Mouse (Mus musculus): ENCODE data around the gene Zhx3. TPM values are rescaled to one million over a fixed set of nuclear protein-coding genes. Genes with fewer than 3 reads are reported as not detected.

The Zhx3 gene
- total RNA-seq, 1 experiment, result 1.3 TPM

DNA sequence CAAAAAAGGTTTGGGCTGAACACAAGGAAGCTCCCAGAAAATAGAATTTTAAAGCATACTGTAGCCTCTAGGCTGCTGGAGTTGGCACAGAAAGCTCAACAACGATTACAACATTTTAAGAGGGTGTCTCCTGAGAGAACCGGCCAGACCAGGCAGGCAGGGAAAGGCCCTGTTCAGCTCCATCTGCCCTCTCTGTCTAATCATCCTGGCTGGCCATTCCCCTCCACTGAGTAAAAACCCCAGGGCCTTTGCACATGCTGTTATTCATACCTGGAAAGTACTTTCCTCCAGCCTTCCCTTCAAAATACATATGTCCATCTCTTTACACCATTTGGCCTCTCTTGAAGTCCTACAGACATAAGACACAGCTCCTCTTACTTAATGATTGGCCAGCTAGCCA, 143.4 kb downstream of the Zhx3 start:
- no peak overlapping the region for H3K4me3 ChIP-seq (ENCODE audit: insufficient read depth in 1 of 2, low read depth in 1 of 2, low read length in 2 of 2, poor library complexity in 1 of 2, severe bottlenecking in 1 of 2)
- H3K4me1 ChIP-seq (ENCODE audit: control insufficient read depth in 2 of 2, insufficient read depth in 2 of 2, low read length in 2 of 2, poor library complexity in 1 of 2), result peaks cover 0 to 12% of the 10 kb centered on the region in 2 experiments; a peak in 2 of 4 replicates
- in situ Hi-C loops (cut with MboI; ENCODE audit: low sequenced_read_pairs in 2 of 2, unreplicated experiment in 2 of 2), result no loop called here
- TF ChIP-seq ZC3H11A (IDR thresholded peaks at IDR 0.05; ENCODE audit: borderline replicate concordance, low read depth, low read length) (no peak), ZNF384 (IDR thresholded peaks at IDR 0.05; ENCODE audit: low read depth, low read length) (no peak), CHD2 (IDR thresholded peaks at IDR 0.05; ENCODE audit: low read depth, low read length) (no peak), MAFK (IDR thresholded peaks at IDR 0.05; ENCODE audit: insufficient read depth, low read depth, low read length) (no peak), HCFC1 (IDR thresholded peaks at IDR 0.05; ENCODE audit: borderline replicate concordance, insufficient read depth, low read length) (no peak)
- H3K9ac ChIP-seq (ENCODE audit: insufficient read depth, low read depth, low read length, poor library complexity, severe bottlenecking), result no peak overlapping the region
- H3K36me3 ChIP-seq (ENCODE audit: control insufficient read depth, insufficient read depth, low read length, poor library complexity, severe bottlenecking), result no peaks in the 10 kb centered on the region; the same call in 1 of the 2 replicates
- no peak for DNase-seq (ENCODE audit: low read depth, low spot score)
- no peaks in the 10 kb centered on the region for H3K9me3 ChIP-seq (ENCODE audit: control insufficient read depth, insufficient read depth, low read depth, low read length)
- no peak overlapping the region for H3K27ac ChIP-seq (ENCODE audit: insufficient read depth, low read depth, low read length, poor library complexity, severe bottlenecking)

DNA sequence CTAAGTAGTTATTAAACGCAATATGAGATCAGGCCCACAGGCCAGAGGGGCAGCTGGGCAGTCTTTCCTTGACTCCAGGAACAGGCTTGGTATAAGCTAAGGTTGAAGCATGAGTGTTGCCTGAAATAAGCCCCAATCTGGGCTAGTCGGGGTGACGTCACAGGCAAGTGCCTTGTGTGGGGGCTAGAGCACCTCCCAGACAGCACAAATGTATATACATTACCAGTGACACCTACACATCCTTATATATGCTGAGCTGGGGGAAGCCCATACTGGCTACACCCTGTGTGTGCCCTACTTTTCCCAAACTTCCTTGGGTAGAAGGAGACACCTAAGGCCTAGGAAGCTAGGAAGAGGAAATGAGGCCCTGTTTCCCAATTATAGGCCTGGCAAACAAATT, 143.8 kb downstream of the Zhx3 start:
- in situ Hi-C loops (cut with MboI; ENCODE audit: low sequenced_read_pairs in 2 of 2, unreplicated experiment in 2 of 2), result no loop called here
- no peak for DNase-seq (ENCODE audit: low read depth, low spot score)
- Histone ChIP-seq H3K4me3 (ENCODE audit: insufficient read depth in 1 of 2, low read depth in 1 of 2, low read length in 2 of 2, poor library complexity in 1 of 2, severe bottlenecking in 1 of 2) (no peak overlapping the region), H3K9me3 (ENCODE audit: control insufficient read depth, insufficient read depth, low read depth, low read length) (no peaks in the 10 kb centered on the region), H3K9ac (ENCODE audit: insufficient read depth, low read depth, low read length, poor library complexity, severe bottlenecking) (no peak overlapping the region), H3K4me1 (ENCODE audit: control insufficient read depth in 2 of 2, insufficient read depth in 2 of 2, low read length in 2 of 2, poor library complexity in 1 of 2) (peaks cover 0 to 12% of the 10 kb centered on the region in 2 experiments; a peak in 2 of 4 replicates), H3K36me3 (ENCODE audit: control insufficient read depth, insufficient read depth, low read length, poor library complexity, severe bottlenecking) (peaks cover under 1% of the 10 kb centered on the region; the same call in 1 of the 2 replicates), H3K27ac (ENCODE audit: insufficient read depth, low read depth, low read length, poor library complexity, severe bottlenecking) (no peak overlapping the region)
- TF ChIP-seq ZNF384 (IDR thresholded peaks at IDR 0.05; ENCODE audit: low read depth, low read length), result no peak
- no peak for TF ChIP-seq HCFC1 (IDR thresholded peaks at IDR 0.05; ENCODE audit: borderline replicate concordance, insufficient read depth, low read length)
- no peak for TF ChIP-seq CHD2 (IDR thresholded peaks at IDR 0.05; ENCODE audit: low read depth, low read length)
- TF ChIP-seq MAFK (IDR thresholded peaks at IDR 0.05; ENCODE audit: insufficient read depth, low read depth, low read length), result no peak
- no peak for TF ChIP-seq ZC3H11A (IDR thresholded peaks at IDR 0.05; ENCODE audit: borderline replicate concordance, low read depth, low read length)

GRCm38 (mm10) chr2:160725877-160726864, 146.6 kb downstream of the Zhx3 start:
- TF ChIP-seq HCFC1 (IDR thresholded peaks at IDR 0.05; ENCODE audit: borderline replicate concordance, insufficient read depth, low read length), result no peak
- no peak for TF ChIP-seq CHD2 (IDR thresholded peaks at IDR 0.05; ENCODE audit: low read depth, low read length)
- no peak for TF ChIP-seq MAFK (IDR thresholded peaks at IDR 0.05; ENCODE audit: insufficient read depth, low read depth, low read length)
- TF ChIP-seq ZC3H11A (IDR thresholded peaks at IDR 0.05; ENCODE audit: borderline replicate concordance, low read depth, low read length), result no peak
- Histone ChIP-seq H3K27ac (ENCODE audit: insufficient read depth, low read depth, low read length, poor library complexity, severe bottlenecking) (no peak overlapping the region), H3K9ac (ENCODE audit: insufficient read depth, low read depth, low read length, poor library complexity, severe bottlenecking) (no peak overlapping the region), H3K4me3 (ENCODE audit: insufficient read depth in 1 of 2, low read depth in 1 of 2, low read length in 2 of 2, poor library complexity in 1 of 2, severe bottlenecking in 1 of 2) (no peak overlapping the region), H3K4me1 (ENCODE audit: control insufficient read depth in 2 of 2, insufficient read depth in 2 of 2, low read length in 2 of 2, poor library complexity in 1 of 2) (peaks cover 0 to 6% of the 10 kb centered on the region in 2 experiments; a peak in 1 of 4 replicates), H3K9me3 (ENCODE audit: control insufficient read depth, insufficient read depth, low read depth, low read length) (no peaks in the 10 kb centered on the region), H3K36me3 (ENCODE audit: control insufficient read depth, insufficient read depth, low read length, poor library complexity, severe bottlenecking) (peaks cover 4% of the 10 kb centered on the region; the same call in 1 of the 2 replicates)
- no peak for DNase-seq (ENCODE audit: low read depth, low spot score)
- in situ Hi-C loops (cut with MboI; ENCODE audit: low sequenced_read_pairs in 2 of 2, unreplicated experiment in 2 of 2), result no loop called here

DNA sequence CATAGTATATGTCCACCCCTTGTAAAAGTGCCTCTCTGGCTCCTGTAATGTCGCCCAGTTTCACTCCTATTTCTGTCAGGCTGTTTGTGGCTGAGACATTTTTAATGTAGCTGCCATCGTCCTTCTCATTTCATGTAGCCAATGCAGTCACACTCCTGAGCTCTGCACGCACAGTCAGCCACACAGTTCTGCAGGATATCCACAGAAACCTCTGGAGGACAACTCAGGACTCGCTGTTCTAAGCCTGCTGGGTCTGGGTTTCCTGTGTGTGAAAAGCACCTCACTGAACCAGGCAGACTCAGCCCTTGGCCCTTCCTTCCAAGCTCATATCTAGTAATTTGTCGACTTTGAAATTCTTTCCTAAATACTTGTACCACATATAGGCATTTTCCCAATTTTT, 148.3 kb downstream of the Zhx3 start:
- Histone ChIP-seq H3K27ac (ENCODE audit: insufficient read depth, low read depth, low read length, poor library complexity, severe bottlenecking) (no peak overlapping the region), H3K36me3 (ENCODE audit: control insufficient read depth, insufficient read depth, low read length, poor library complexity, severe bottlenecking) (peaks cover 6% of the 10 kb centered on the region), H3K9me3 (ENCODE audit: control insufficient read depth, insufficient read depth, low read depth, low read length) (no peaks in the 10 kb centered on the region), H3K9ac (ENCODE audit: insufficient read depth, low read depth, low read length, poor library complexity, severe bottlenecking) (no peak overlapping the region), H3K4me1 (ENCODE audit: control insufficient read depth in 2 of 2, insufficient read depth in 2 of 2, low read length in 2 of 2, poor library complexity in 1 of 2) (no peaks in the 10 kb centered on the region), H3K4me3 (ENCODE audit: insufficient read depth in 1 of 2, low read depth in 1 of 2, low read length in 2 of 2, poor library complexity in 1 of 2, severe bottlenecking in 1 of 2) (no peak overlapping the region)
- TF ChIP-seq HCFC1 (IDR thresholded peaks at IDR 0.05; ENCODE audit: borderline replicate concordance, insufficient read depth, low read length), result no peak
- TF ChIP-seq MAFK (IDR thresholded peaks at IDR 0.05; ENCODE audit: insufficient read depth, low read depth, low read length), result no peak
- TF ChIP-seq ZC3H11A (IDR thresholded peaks at IDR 0.05; ENCODE audit: borderline replicate concordance, low read depth, low read length), result no peak
- TF ChIP-seq ZNF384 (IDR thresholded peaks at IDR 0.05; ENCODE audit: low read depth, low read length), result no peak
- TF ChIP-seq CHD2 (IDR thresholded peaks at IDR 0.05; ENCODE audit: low read depth, low read length), result no peak
- in situ Hi-C loops (cut with MboI; ENCODE audit: low sequenced_read_pairs in 2 of 2, unreplicated experiment in 2 of 2), result no loop called here
- no peak for DNase-seq (ENCODE audit: low read depth, low spot score)
